Mouse (Mus musculus) midbrain, embryonic 12.5 days (tissue): ENCODE results near the gene Snu13. TPM values are rescaled to one million over a fixed set of nuclear protein-coding genes. Genes with fewer than 3 reads are reported as not detected.
A peak's percentile ranks its signal among the peaks of the same experiment; 100 is the strongest.

Source experiments
- ATAC-seq: fragments of 200-750 bp; cut with Nextera tagmentation; 2 replicates; pipeline ENCODE4 v1.8.0; 2017; ENCODE audit warnings: low read depth, moderate TSS enrichment, moderate library complexity; ENCODE audit not compliant: low FRiP score
- H3K27ac ChIP-seq: fragments of 300-500 bp; sonication (generic); replicated peaks from 2 replicates; pipeline ENCODE4 v1.5.1; 2016; ENCODE audit warnings: mild to moderate bottlenecking
- H3K27me3 ChIP-seq: fragments of 300-500 bp; sonication (generic); 2 replicates; pipeline ENCODE4 v1.6.1; 2016; ENCODE audit warnings: mild to moderate bottlenecking
- H3K36me3 ChIP-seq: fragments of 300-500 bp; sonication (generic); 2 replicates; pipeline ENCODE4 v1.6.1; 2016
- H3K4me1 ChIP-seq: fragments of 300-500 bp; sonication (generic); 2 replicates; pipeline ENCODE4 v1.6.1; 2016
- H3K4me2 ChIP-seq: fragments of 300-500 bp; sonication (generic); replicated peaks from 2 replicates; pipeline ENCODE4 v1.6.1; 2016; ENCODE audit warnings: mild to moderate bottlenecking, moderate library complexity
- H3K4me3 ChIP-seq: fragments of 300-500 bp; sonication (generic); 2 replicates; pipeline ENCODE4 v1.5.1; 2016; ENCODE audit warnings: mild to moderate bottlenecking
- H3K9ac ChIP-seq: fragments of 300-500 bp; sonication (generic); replicated peaks from 2 replicates; pipeline ENCODE4 v1.6.1; 2016; ENCODE audit warnings: mild to moderate bottlenecking, moderate library complexity
- H3K9me3 ChIP-seq: fragments of 300-500 bp; sonication (generic); 2 replicates; pipeline ENCODE4 v1.6.1; 2016; ENCODE audit warnings: mild to moderate bottlenecking
- WGBS: fragments of 180-500 bp; shearing (Covaris S2); methylation state at CpG from one replicate; pipeline ENCODE4 v1.1.7; 2016; 5-methylcytosine and 5-hydroxymethylcytosine counted together
- polyA plus RNA-seq: library from polyadenylated mRNA; unstranded; fragments of >200 nt; fragmentation: Nextera tagmentation; extraction: Ambion mirVana; gene quantifications from 2 replicates; pipeline ENCODE4 v1.2.1, GENCODE M21; 2016

The Snu13 gene
- polyA plus RNA-seq, 1 experiment from 2014 or later: 183 TPM

GRCm38 (mm10) chr15:82022535-82023088 is 24.8 kb downstream of the Snu13 start:
- H3K36me3 ChIP-seq: peaks cover 77% of the 10 kb centered on the region

DNA sequence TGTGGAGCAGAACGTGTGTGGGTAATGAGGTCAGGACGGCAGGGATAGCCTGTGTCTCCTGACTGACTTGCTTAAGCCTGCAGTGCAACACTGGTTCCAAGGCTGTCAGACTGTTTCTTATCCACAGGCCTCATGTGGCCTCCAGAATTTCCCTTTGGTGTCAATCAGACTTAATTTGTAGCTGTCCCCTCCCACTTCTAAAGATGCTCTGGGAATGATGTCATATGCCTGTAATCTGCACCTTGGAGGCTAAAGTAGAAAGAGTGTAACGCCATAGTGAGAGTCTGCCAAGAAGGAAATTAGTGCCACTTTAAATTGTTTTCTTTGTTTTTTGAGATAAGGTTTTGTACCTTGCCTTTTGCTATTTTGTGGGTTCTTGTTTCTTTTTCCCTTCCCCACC is 28.1 kb downstream of the Snu13 start:
- Histone ChIP-seq H3K9me3 (no peaks in the 10 kb centered on the region), H3K36me3 (peaks cover 44% of the 10 kb centered on the region), H3K27me3 (no peaks in the 10 kb centered on the region), H3K4me3 (no peak overlapping the region), H3K4me1 (peaks cover 16% of the 10 kb centered on the region), H3K9ac (no peak overlapping the region), H3K27ac (no peak overlapping the region), H3K4me2 (no peak overlapping the region)
- ATAC-seq: no peak
- WGBS: 85% methylated on average over 3 of the region's 3 CpGs

More at GRCm38 (mm10) chr15:82022535-82023088, 24.8 kb downstream of the Snu13 start:
- no peak overlapping the region for H3K4me2 ChIP-seq
- no peak for ATAC-seq
- WGBS: 91% methylated on average over 13 of the region's 13 CpGs
- no peak overlapping the region for H3K4me3 ChIP-seq
- no peaks in the 10 kb centered on the region for H3K27me3 ChIP-seq
- H3K9ac ChIP-seq: no peak overlapping the region
- no peaks in the 10 kb centered on the region for H3K9me3 ChIP-seq
- no peaks in the 10 kb centered on the region for H3K4me1 ChIP-seq
- H3K27ac ChIP-seq: no peak overlapping the region

- H3K36me3 ChIP-seq: peaks cover 26% of the 10 kb centered on the region
- H3K4me1 ChIP-seq: peaks cover 19% of the 10 kb centered on the region
- no peaks in the 10 kb centered on the region for H3K9me3 ChIP-seq
- H3K4me3 ChIP-seq: no peak overlapping the region
- WGBS: 77% methylated on average over 4 of the region's 4 CpGs
- H3K27me3 ChIP-seq: no peaks in the 10 kb centered on the region
- H3K4me2 ChIP-seq: no peak overlapping the region
- ATAC-seq: no peak
- H3K27ac ChIP-seq: no peak overlapping the region
- no peak overlapping the region for H3K9ac ChIP-seq
Measured at GRCm38 (mm10) chr15:82017461-82017860, 29.9 kb downstream of the Snu13 start.

- peaks cover 20% of the 10 kb centered on the region for H3K36me3 ChIP-seq
- H3K4me2 ChIP-seq: peak overlapping the region; percentile 96
- peak overlapping the region; percentile 96 for H3K4me3 ChIP-seq
- H3K9me3 ChIP-seq: no peaks in the 10 kb centered on the region
- peak overlapping the region; percentile 71 for H3K27ac ChIP-seq
- WGBS: 29% methylated on average over 6 of the region's 6 CpGs
- H3K4me1 ChIP-seq: peaks cover 19% of the 10 kb centered on the region
- ATAC-seq: no peak
- H3K27me3 ChIP-seq: no peaks in the 10 kb centered on the region
- peak overlapping the region; percentile 62 for H3K9ac ChIP-seq
Measured at GRCm38 (mm10) chr15:82016830-82017229, 30.6 kb downstream of the Snu13 start.

DNA sequence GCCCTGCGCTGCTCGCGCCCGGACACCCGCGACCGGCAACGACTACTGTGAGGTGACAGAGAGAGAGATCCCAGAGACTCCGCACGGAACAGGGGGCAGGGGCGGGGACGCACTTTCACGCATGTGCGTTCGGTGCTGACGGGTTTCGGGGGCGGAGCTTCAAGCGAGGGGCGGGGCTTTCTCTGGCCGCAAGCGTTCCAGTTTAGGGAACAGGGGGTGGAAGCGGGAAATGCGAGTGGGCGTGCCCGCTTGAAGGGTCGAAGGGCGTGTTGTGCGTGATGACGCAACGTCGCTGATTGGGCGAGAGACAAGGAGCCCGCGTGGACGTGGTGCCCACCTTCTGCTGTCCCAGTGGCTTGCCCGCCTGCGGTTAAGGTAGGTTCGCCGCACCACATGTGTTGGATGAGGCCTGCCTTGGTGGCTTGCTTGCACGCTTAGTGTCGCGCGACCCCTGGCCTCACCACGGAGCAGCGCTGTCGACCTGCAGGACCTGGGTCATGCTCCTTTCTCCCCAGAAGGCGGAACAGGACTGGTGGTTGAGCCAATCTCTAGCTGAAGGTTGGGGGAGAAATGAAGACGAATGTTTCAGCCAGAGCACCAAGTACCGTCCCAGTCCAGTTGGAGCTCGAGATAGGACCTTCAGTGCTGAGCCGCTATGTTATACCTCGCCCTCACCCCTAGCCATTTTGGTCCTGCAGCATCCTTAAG is 31.1 kb downstream of the Snu13 start:
- under 1% methylated on average over 52 of the region's 53 CpGs for WGBS
- H3K4me1 ChIP-seq: peaks cover 19% of the 10 kb centered on the region
- H3K27ac ChIP-seq: peak overlapping the region; percentile 81

GRCm38 (mm10) chr15:82015392-82016100 is 31.9 kb downstream of the Snu13 start:
- peaks cover 13% of the 10 kb centered on the region for H3K36me3 ChIP-seq
- no peak; the same call in 1 of the 2 replicates for ATAC-seq
- peak overlapping the region; percentile 81 for H3K27ac ChIP-seq
- WGBS: under 1% methylated on average over 37 of the region's 39 CpGs
- peak overlapping the region; percentile 96 for H3K4me2 ChIP-seq
- H3K4me3 ChIP-seq: peak overlapping the region; percentile 96
- H3K9ac ChIP-seq: peak overlapping the region; percentile 90
- H3K9me3 ChIP-seq: no peaks in the 10 kb centered on the region
- H3K4me1 ChIP-seq: peaks cover 19% of the 10 kb centered on the region
- no peaks in the 10 kb centered on the region for H3K27me3 ChIP-seq

More for the DNA sequence above, 31.1 kb downstream of the Snu13 start:
- Histone ChIP-seq H3K9ac (peak overlapping the region; percentile 90), H3K27me3 (no peaks in the 10 kb centered on the region), H3K36me3 (peaks cover 15% of the 10 kb centered on the region), H3K4me3 (peak overlapping the region; percentile 96), H3K9me3 (no peaks in the 10 kb centered on the region), H3K4me2 (peak overlapping the region; percentile 96)
- ATAC-seq: peak; percentile 96

DNA sequence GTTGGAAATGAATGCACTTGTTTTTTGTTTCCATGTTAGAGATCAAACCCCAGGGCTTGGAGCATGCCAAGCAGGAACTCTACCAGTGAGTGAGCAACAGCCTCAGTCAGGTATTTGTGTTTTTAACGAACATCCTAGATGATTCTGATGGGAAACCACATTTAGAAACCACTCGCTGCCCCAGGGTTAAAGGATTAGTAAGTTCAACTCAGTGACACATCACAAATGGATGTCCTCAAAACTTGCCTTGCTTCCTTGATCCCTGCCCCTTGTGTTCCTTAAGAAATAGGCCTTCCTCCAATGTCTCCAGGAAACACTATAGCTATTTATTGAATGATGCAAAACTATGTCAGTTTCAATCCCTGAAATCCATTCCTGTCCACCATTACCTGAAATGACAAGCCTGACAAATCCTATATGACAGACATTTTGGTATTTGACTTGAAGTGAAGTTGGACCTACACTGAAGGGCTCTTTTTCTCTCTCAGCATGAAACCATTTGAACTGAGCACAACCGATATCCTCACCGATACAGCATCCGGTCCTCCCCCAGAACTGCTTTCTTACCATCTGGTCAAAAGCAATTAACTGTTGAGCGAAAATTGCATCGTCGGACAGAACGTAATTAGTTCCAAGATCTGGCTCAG is 32.5 kb downstream of the Snu13 start:
- WGBS: 20% methylated on average over 9 of the region's 9 CpGs
- no peaks in the 10 kb centered on the region for H3K27me3 ChIP-seq
- peak overlapping the region; percentile 96 for H3K4me2 ChIP-seq
- H3K9ac ChIP-seq: peak overlapping the region; percentile 90
- H3K4me1 ChIP-seq: peaks cover 19% of the 10 kb centered on the region
- H3K36me3 ChIP-seq: peaks cover 10% of the 10 kb centered on the region
- H3K9me3 ChIP-seq: no peaks in the 10 kb centered on the region
- peak overlapping the region; percentile 96 for H3K4me3 ChIP-seq
- ATAC-seq: no peak
- no peak overlapping the region for H3K27ac ChIP-seq

- Histone ChIP-seq H3K4me2 (no peak overlapping the region), H3K4me1 (peaks cover 17% of the 10 kb centered on the region), H3K9me3 (no peaks in the 10 kb centered on the region), H3K27ac (no peak overlapping the region), H3K27me3 (no peaks in the 10 kb centered on the region), H3K9ac (no peak overlapping the region), H3K36me3 (no peaks in the 10 kb centered on the region), H3K4me3 (no peak overlapping the region)
- WGBS: 94% methylated on average over 6 of the region's 6 CpGs
- no peak for ATAC-seq
Measured at GRCm38 (mm10) chr15:82011947-82012346, 35.5 kb downstream of the Snu13 start.

GRCm38 (mm10) chr15:82004257-82004656 is 43.1 kb downstream of the Snu13 start:
- H3K36me3 ChIP-seq: peaks cover 25% of the 10 kb centered on the region
- 92% methylated on average over 8 of the region's 8 CpGs for WGBS
- no peak overlapping the region for H3K9ac ChIP-seq
- H3K9me3 ChIP-seq: no peaks in the 10 kb centered on the region
- H3K27me3 ChIP-seq: no peaks in the 10 kb centered on the region
- ATAC-seq: no peak
- no peak overlapping the region for H3K4me3 ChIP-seq
- H3K4me1 ChIP-seq: no peaks in the 10 kb centered on the region
- H3K27ac ChIP-seq: no peak overlapping the region
- no peak overlapping the region for H3K4me2 ChIP-seq

- 88% methylated on average over 6 of the region's 6 CpGs for WGBS
- peaks cover 50% of the 10 kb centered on the region for H3K36me3 ChIP-seq
- no peaks in the 10 kb centered on the region for H3K27me3 ChIP-seq
- no peak for ATAC-seq
- H3K9ac ChIP-seq: no peak overlapping the region
- H3K4me3 ChIP-seq: no peak overlapping the region
- H3K9me3 ChIP-seq: no peaks in the 10 kb centered on the region
- no peak overlapping the region for H3K4me2 ChIP-seq
- no peak overlapping the region for H3K27ac ChIP-seq
- H3K4me1 ChIP-seq: peaks cover 5% of the 10 kb centered on the region; the same call in 1 of the 2 replicates
Measured at GRCm38 (mm10) chr15:81993992-81994391, 53.4 kb downstream of the Snu13 start.

DNA sequence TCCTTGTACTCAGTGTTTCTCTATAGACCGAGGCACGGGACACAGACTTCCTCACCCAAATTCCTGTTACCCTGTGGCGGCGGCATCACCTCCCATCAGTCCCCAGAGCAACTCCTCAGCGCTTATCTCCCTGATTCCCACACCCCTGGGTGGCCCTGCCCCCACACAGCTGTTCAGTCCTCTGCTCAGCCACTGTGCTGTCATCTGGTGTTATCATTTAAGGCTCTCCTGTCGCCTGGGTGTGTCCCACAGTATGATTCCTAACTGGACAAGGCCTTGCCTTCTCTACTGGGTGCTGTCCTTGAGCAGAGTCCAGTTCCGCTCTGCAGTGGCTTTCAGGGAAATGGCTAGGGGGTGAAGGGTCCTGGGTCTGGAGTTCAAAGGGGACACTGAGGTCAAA is 56.8 kb downstream of the Snu13 start:
- 63% methylated on average over 7 of the region's 7 CpGs for WGBS
- H3K4me3 ChIP-seq: no peak overlapping the region
- H3K27me3 ChIP-seq: no peaks in the 10 kb centered on the region
- H3K9ac ChIP-seq: no peak overlapping the region
- no peak overlapping the region for H3K4me2 ChIP-seq
- no peak for ATAC-seq
- peaks cover 21% of the 10 kb centered on the region for H3K36me3 ChIP-seq
- H3K9me3 ChIP-seq: no peaks in the 10 kb centered on the region
- no peak overlapping the region for H3K27ac ChIP-seq
- H3K4me1 ChIP-seq: peaks cover 9% of the 10 kb centered on the region; the same call in 1 of the 2 replicates
